Mouse (Mus musculus): ENCODE data around the gene 1700020A23Rik.

DNA sequence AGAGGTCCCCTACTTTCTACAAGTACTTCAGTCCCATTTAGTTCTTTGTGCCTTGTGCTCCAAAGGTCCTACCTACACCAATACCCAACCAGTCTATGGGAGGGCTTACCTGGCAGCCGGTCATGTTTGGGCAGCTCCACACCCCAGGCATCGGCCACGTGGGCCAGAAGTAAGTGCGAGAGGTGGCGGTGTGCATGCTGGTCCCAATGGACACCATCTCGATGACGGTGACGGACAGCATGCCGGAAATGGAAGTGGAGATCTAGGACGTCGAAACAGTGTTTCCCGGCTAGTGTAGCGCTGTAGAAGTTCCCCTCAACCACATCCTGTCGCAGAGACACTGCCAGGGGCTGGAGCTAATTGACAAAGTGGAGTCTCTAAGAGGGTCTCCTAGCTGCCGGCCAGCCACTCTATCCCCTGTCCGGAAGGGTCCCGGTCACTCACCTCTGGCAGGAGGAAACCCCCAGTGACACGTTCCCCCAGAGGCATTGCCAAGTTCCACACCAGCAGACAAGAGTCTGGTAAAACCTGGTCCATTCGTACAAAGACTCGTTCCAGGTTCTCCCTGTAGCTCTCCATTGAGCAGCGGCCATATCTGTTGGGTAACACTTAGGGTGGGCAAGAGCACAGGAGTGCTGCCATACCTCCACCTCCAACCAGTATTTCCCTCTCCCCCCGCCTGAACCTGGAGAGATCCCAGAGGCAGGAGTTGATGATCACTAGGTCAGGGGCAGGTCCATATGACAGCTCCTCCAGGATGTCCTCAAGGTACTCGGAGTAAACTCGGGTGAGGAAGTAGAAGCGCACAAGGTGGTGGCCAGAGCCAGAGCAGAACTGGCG lies 16.9 kb downstream of the 1700020A23Rik start:
- TF ChIP-seq POLR2A (IDR thresholded peaks at IDR 0.05; ENCODE audit: borderline replicate concordance, extremely low read depth, low read depth, low read length): no peak
- TF ChIP-seq CTCF (IDR thresholded peaks at IDR 0.05; ENCODE audit: insufficient read depth, low read length): no peak

All from lung, adult 2 months (tissue).